Mouse (Mus musculus): ENCODE data around the gene Tagln3. TPM values are rescaled to one million over a fixed set of nuclear protein-coding genes. Genes with fewer than 3 reads are reported as not detected.

Gene Tagln3
- polyA plus RNA-seq (2014; fragmentation: Nextera tagmentation; extraction: Ambion mirVana): 457 and 485 TPM in 2 replicates

- under 1% methylated on average over 30 of the region's 30 CpGs for WGBS
- no peaks in the 10 kb centered on the region for H3K9me3 ChIP-seq (ENCODE audit: control insufficient read depth, low read length)
- peak within 1 kb of the TSS; percentile 71 for H3K4me2 ChIP-seq (replicated peaks)
- peak within 1 kb of the TSS; percentile 86 for H3K9ac ChIP-seq
- peak; percentile 81 for DNase-seq (ENCODE audit: low spot score)
- H3K4me3 ChIP-seq (replicated peaks; ENCODE audit: low read length): peak within 1 kb of the TSS; percentile 52
- no peaks in the 10 kb centered on the region for H3K27me3 ChIP-seq (ENCODE audit: control insufficient read depth, insufficient read depth, low read length)
- peak; percentile 88 for ATAC-seq (ENCODE audit: low FRiP score)
- peak within 1 kb of the TSS; percentile 96 for H3K27ac ChIP-seq
- H3K36me3 ChIP-seq (replicated peaks; ENCODE audit: control insufficient read depth, insufficient read depth): peaks cover 33% of the 10 kb centered on the region
- H3K4me1 ChIP-seq (replicated peaks; ENCODE audit: control insufficient read depth, insufficient read depth, low read length): peaks cover 35% of the 10 kb centered on the region
These were observed at the start of gene Tagln3 for GRCm38 (mm10) chr16:45724061-45724741. Gene Tagln3, minus strand, starts transcription at chr16:45724608.

DNA sequence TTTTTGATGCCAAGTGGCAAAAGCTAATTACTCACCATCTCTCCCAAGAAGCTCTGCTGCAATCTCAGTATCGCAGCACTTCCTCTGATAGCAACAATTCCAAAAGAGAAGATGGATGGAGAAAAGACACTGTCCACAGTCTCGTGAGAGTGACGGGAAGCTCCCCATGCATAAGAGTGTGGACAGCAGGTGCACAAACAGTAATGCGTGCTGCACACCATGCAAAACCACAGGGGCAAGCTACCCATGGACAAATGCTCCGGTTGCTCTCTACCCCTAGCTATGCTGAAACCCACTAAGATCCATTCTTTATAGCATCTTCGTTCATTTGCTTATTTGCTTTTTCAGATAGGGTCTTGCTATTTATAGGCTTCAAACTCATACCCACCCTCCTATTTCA, 46.5 kb upstream of the Tagln3 start:
- H3K27me3 ChIP-seq (ENCODE audit: control insufficient read depth, insufficient read depth, low read length): no peaks in the 10 kb centered on the region
- H3K4me2 ChIP-seq (replicated peaks): no peak overlapping the region
- WGBS: 93% methylated on average over 6 of the region's 6 CpGs
- peaks cover 7% of the 10 kb centered on the region for H3K36me3 ChIP-seq (replicated peaks; ENCODE audit: control insufficient read depth, insufficient read depth)
- H3K4me1 ChIP-seq (replicated peaks; ENCODE audit: control insufficient read depth, insufficient read depth, low read length): no peaks in the 10 kb centered on the region
- no peak overlapping the region for H3K9ac ChIP-seq
- ATAC-seq (ENCODE audit: low FRiP score) (no peak), DNase-seq (ENCODE audit: low spot score) (no peak)
- no peak overlapping the region for H3K4me3 ChIP-seq (replicated peaks; ENCODE audit: low read length)
- no peak overlapping the region for H3K27ac ChIP-seq
- H3K9me3 ChIP-seq (ENCODE audit: control insufficient read depth, low read length): no peaks in the 10 kb centered on the region

- H3K4me3 ChIP-seq (replicated peaks; ENCODE audit: low read length): no peak overlapping the region
- no peak overlapping the region for H3K27ac ChIP-seq
- H3K27me3 ChIP-seq (ENCODE audit: control insufficient read depth, insufficient read depth, low read length): no peaks in the 10 kb centered on the region
- peaks cover 7% of the 10 kb centered on the region for H3K36me3 ChIP-seq (replicated peaks; ENCODE audit: control insufficient read depth, insufficient read depth)
- WGBS: 62% methylated on average over 10 of the region's 10 CpGs
- H3K9me3 ChIP-seq (ENCODE audit: control insufficient read depth, low read length): no peaks in the 10 kb centered on the region
- H3K9ac ChIP-seq: no peak overlapping the region
- H3K4me2 ChIP-seq (replicated peaks): no peak overlapping the region
- DNase-seq (ENCODE audit: low spot score) (no peak), ATAC-seq (ENCODE audit: low FRiP score) (no peak)
- no peaks in the 10 kb centered on the region for H3K4me1 ChIP-seq (replicated peaks; ENCODE audit: control insufficient read depth, insufficient read depth, low read length)
These were observed 43.6 kb upstream of the Tagln3 start for GRCm38 (mm10) chr16:45767853-45768640.

DNA sequence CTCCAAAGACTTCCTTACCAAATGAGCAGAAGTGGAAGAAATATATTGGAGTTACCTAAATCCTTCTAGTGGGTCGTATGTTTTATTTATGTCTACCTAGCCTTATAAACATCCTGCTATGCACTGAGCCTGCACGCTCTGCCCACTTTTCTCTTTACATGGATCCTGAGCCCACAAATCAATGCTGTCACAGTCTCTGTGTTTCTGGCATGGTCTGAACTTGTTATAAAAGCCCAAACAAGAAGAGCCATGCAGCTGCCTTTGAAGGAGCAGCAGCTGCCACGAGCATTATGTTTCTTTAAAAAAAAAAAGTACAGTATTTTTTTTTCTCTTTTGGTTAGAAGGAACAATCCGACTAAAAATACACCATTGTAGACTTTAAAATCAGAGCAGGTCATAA, 43.0 kb upstream of the Tagln3 start:
- Histone ChIP-seq H3K4me1 (replicated peaks; ENCODE audit: control insufficient read depth, insufficient read depth, low read length) (no peaks in the 10 kb centered on the region), H3K9ac (no peak overlapping the region), H3K36me3 (replicated peaks; ENCODE audit: control insufficient read depth, insufficient read depth) (peaks cover 7% of the 10 kb centered on the region), H3K9me3 (ENCODE audit: control insufficient read depth, low read length) (no peaks in the 10 kb centered on the region), H3K27me3 (ENCODE audit: control insufficient read depth, insufficient read depth, low read length) (no peaks in the 10 kb centered on the region), H3K27ac (no peak overlapping the region), H3K4me2 (replicated peaks) (no peak overlapping the region), H3K4me3 (replicated peaks; ENCODE audit: low read length) (no peak overlapping the region)
- WGBS: 54% methylated on average over 4 of the region's 4 CpGs
- no peak for DNase-seq (ENCODE audit: low spot score)
- ATAC-seq (ENCODE audit: low FRiP score): no peak

DNA sequence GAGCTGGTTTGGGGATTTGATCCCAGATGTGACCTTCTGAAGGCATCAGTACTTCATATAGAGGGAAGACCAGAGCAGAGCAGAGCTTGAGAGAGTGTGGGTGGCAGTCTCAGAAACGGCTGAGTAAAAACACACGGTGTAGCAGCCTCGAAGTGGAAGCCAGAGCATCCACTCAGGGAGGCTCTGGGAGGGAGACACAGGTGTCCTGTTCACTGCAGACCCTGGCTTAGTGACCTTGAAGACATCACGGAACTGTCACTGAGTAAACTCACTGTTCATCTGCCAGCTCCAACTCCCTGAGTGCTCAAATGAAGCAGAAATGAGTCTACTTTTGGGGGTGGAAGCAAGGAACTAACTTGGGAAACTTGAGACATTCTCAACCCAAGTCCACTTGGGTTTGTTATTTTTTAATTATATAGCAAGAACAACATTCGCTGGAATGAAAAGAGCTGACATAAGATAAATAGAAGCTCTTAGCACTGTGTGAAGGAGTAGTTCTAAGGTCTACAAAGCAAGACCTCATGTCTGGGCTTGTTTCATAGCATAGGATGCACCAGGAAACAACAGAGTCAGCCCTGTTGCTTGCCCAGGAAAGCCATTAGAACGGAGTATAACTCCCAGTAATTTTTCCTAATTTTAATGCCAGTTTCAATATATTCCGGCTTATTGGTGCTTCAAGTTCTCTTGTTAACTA, 41.5 kb upstream of the Tagln3 start:
- WGBS: 90% methylated on average over 7 of the region's 7 CpGs
- no peak overlapping the region for H3K4me2 ChIP-seq (replicated peaks)
- H3K27ac ChIP-seq: no peak overlapping the region
- ATAC-seq (ENCODE audit: low FRiP score) (no peak), DNase-seq (ENCODE audit: low spot score) (no peak)
- H3K4me1 ChIP-seq (replicated peaks; ENCODE audit: control insufficient read depth, insufficient read depth, low read length): no peaks in the 10 kb centered on the region
- H3K9ac ChIP-seq: no peak overlapping the region
- H3K4me3 ChIP-seq (replicated peaks; ENCODE audit: low read length): no peak overlapping the region
- H3K36me3 ChIP-seq (replicated peaks; ENCODE audit: control insufficient read depth, insufficient read depth): no peaks in the 10 kb centered on the region
- no peaks in the 10 kb centered on the region for H3K9me3 ChIP-seq (ENCODE audit: control insufficient read depth, low read length)
- H3K27me3 ChIP-seq (ENCODE audit: control insufficient read depth, insufficient read depth, low read length): no peaks in the 10 kb centered on the region

GRCm38 (mm10) chr16:45765102-45765501, 40.7 kb upstream of the Tagln3 start:
- no peak overlapping the region for H3K4me2 ChIP-seq (replicated peaks)
- H3K9me3 ChIP-seq (ENCODE audit: control insufficient read depth, low read length): no peaks in the 10 kb centered on the region
- 91% methylated on average over 3 of the region's 3 CpGs for WGBS
- H3K4me1 ChIP-seq (replicated peaks; ENCODE audit: control insufficient read depth, insufficient read depth, low read length): no peaks in the 10 kb centered on the region
- H3K4me3 ChIP-seq (replicated peaks; ENCODE audit: low read length): no peak overlapping the region
- no peak overlapping the region for H3K9ac ChIP-seq
- no peaks in the 10 kb centered on the region for H3K27me3 ChIP-seq (ENCODE audit: control insufficient read depth, insufficient read depth, low read length)
- DNase-seq (ENCODE audit: low spot score) (no peak), ATAC-seq (ENCODE audit: low FRiP score) (no peak)
- no peaks in the 10 kb centered on the region for H3K36me3 ChIP-seq (replicated peaks; ENCODE audit: control insufficient read depth, insufficient read depth)
- H3K27ac ChIP-seq: no peak overlapping the region

DNA sequence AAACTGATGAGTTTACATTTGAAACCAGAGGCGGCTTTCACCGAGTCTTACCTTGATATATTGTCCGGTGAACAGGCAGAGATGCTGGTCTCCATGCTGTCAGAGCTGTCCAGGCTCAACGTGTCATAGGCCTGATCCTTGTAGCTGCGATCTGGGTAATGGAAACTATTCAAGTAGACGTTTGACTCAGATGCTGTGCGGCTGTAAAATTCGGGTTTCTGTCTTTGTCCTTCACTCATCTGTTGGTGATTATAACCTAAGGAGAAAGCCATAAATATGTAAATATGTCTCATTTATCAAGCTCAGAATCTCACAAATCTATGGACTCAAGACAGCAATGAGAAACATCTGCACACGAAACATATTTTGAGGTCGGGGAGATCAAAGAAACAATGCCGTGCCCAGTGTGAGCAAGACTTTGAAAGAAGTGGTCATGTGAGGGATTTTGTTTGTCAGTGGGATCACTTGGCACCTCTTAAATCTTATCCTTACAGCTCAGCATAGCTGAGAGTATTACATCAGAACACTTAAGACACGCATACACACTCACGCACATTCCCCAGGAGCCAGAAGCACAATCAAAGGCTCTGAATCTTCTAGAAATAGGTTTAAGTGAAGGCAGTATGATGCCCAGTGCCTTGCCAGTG, 38.6 kb upstream of the Tagln3 start:
- no peaks in the 10 kb centered on the region for H3K4me1 ChIP-seq (replicated peaks; ENCODE audit: control insufficient read depth, insufficient read depth, low read length)
- WGBS: 82% methylated on average over 13 of the region's 13 CpGs
- H3K27ac ChIP-seq: no peak overlapping the region
- DNase-seq (ENCODE audit: low spot score): no peak
- H3K9ac ChIP-seq: no peak overlapping the region
- ATAC-seq (ENCODE audit: low FRiP score): no peak
- no peak overlapping the region for H3K4me2 ChIP-seq (replicated peaks)
- no peaks in the 10 kb centered on the region for H3K27me3 ChIP-seq (ENCODE audit: control insufficient read depth, insufficient read depth, low read length)
- H3K4me3 ChIP-seq (replicated peaks; ENCODE audit: low read length): no peak overlapping the region
- no peaks in the 10 kb centered on the region for H3K9me3 ChIP-seq (ENCODE audit: control insufficient read depth, low read length)
- H3K36me3 ChIP-seq (replicated peaks; ENCODE audit: control insufficient read depth, insufficient read depth): no peaks in the 10 kb centered on the region

GRCm38 (mm10) chr16:45761425-45761824, 37.0 kb upstream of the Tagln3 start:
- Histone ChIP-seq H3K4me1 (replicated peaks; ENCODE audit: control insufficient read depth, insufficient read depth, low read length) (no peaks in the 10 kb centered on the region), H3K9me3 (ENCODE audit: control insufficient read depth, low read length) (no peaks in the 10 kb centered on the region), H3K27me3 (ENCODE audit: control insufficient read depth, insufficient read depth, low read length) (no peaks in the 10 kb centered on the region), H3K27ac (no peak overlapping the region), H3K9ac (no peak overlapping the region), H3K4me2 (replicated peaks) (no peak overlapping the region), H3K4me3 (replicated peaks; ENCODE audit: low read length) (no peak overlapping the region), H3K36me3 (replicated peaks; ENCODE audit: control insufficient read depth, insufficient read depth) (no peaks in the 10 kb centered on the region)
- ATAC-seq (ENCODE audit: low FRiP score): no peak
- 87% methylated on average over 1 of the region's 1 CpGs for WGBS
- no peak for DNase-seq (ENCODE audit: low spot score)

DNA sequence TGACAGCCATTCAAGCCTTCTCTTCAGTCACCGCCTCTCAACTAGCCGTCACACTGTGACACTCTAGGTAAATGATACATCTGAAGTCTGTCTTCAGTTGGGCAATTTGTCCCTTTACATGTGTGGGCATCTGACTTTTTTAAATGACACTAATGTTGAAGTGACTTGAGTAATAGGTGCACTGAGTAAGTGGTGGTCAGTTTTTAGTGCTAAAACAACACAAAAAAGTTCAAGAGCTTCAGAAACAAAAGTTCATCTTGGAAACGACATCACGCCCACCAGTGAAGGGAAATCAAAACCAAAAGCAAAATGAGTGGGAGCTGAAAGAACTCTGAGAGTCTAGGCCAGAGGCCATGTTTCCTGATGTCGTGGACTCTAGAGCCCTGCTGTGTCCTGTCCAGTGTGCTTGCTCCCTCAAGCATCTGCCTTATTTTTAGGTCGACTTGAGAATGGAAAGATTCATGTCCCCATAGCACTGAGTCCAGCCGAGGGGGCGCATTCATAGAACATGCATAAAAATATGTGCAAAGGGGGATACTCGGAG, 34.4 kb upstream of the Tagln3 start:
- 89% methylated on average over 9 of the region's 9 CpGs for WGBS
- ATAC-seq (ENCODE audit: low FRiP score) (no peak), DNase-seq (ENCODE audit: low spot score) (no peak)

More for the DNA sequence above, 34.4 kb upstream of the Tagln3 start:
- Histone ChIP-seq H3K9ac (no peak overlapping the region), H3K4me3 (replicated peaks; ENCODE audit: low read length) (no peak overlapping the region), H3K27me3 (ENCODE audit: control insufficient read depth, insufficient read depth, low read length) (no peaks in the 10 kb centered on the region), H3K27ac (no peak overlapping the region), H3K4me2 (replicated peaks) (no peak overlapping the region), H3K4me1 (replicated peaks; ENCODE audit: control insufficient read depth, insufficient read depth, low read length) (no peaks in the 10 kb centered on the region), H3K36me3 (replicated peaks; ENCODE audit: control insufficient read depth, insufficient read depth) (no peaks in the 10 kb centered on the region), H3K9me3 (ENCODE audit: control insufficient read depth, low read length) (no peaks in the 10 kb centered on the region)
